Mouse (Mus musculus) bone marrow, adult 2 months (tissue): ENCODE data around the gene Mtg2.

Experiments used
- CTCF ChIP-seq: fragments of 200-500 bp; IDR thresholded peaks from 2 replicates; pipeline ENCODE4 v1.5.1; 2011; ENCODE audit warnings: low read length, control low read depth; ENCODE audit not compliant: control insufficient read depth, insufficient read depth
- POLR2A ChIP-seq: fragments of 200-500 bp; IDR thresholded peaks from 2 replicates; pipeline ENCODE4 v1.6.1; 2011; ENCODE audit warnings: low read depth, mild to moderate bottlenecking, control low read depth, low read length, borderline replicate concordance; ENCODE audit not compliant: control insufficient read depth

GRCm38 (mm10) chr2:180027768-180028167 is 42.6 kb upstream of the Mtg2 start:
- TF ChIP-seq CTCF, result no peak
- TF ChIP-seq POLR2A, result no peak
